Mouse (Mus musculus): ENCODE measurements around the gene Gpr146. TPM values are rescaled to one million over a fixed set of nuclear protein-coding genes. Genes with fewer than 3 reads are reported as not detected.

Gene Gpr146
- polyA plus RNA-seq, 1 experiment from 2014 or later, result 1.7 TPM

- peak overlapping the region; percentile 66 for H3K4me3 ChIP-seq (replicated peaks)
- no peaks in the 10 kb centered on the region for H3K27me3 ChIP-seq
- peak overlapping the region; percentile 92 for H3K9ac ChIP-seq (replicated peaks)
- H3K36me3 ChIP-seq, result no peaks in the 10 kb centered on the region
- H3K27ac ChIP-seq, result peak overlapping the region; percentile 92
- peak overlapping the region; percentile 79 for H3K4me2 ChIP-seq
- no peaks in the 10 kb centered on the region for H3K9me3 ChIP-seq
- 2% methylated on average over 39 of the region's 39 CpGs for WGBS
- H3K4me1 ChIP-seq (replicated peaks), result peaks cover 22% of the 10 kb centered on the region
- ATAC-seq (ENCODE audit: insufficient number of reproducible peaks, insufficient read depth, low FRiP score, low TSS enrichment, low read depth), result peak; percentile 94
Measured at GRCm38 (mm10) chr5:139371631-139372401, 5.7 kb upstream of the Gpr146 start.

DNA sequence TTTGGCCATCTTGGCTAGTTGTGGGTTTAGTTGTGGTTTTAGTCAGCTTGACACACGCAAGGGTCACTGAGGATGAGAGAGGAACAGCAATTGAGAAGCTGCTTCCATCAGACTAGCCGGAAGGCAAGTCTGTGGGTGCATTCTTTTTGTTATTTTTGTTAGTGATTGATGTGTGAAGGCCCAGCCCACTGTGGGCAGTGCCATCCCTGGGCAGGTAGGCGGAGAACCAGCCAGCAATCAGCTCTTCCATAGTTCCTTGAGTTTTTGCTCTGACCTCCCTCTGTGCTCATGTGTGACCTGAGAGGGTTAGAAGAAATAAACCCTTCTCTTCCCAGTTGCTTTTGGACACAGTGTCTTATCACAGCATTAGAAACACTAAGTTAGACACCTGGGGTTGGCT lies 4.4 kb upstream of the Gpr146 start:
- H3K9ac ChIP-seq (replicated peaks), result no peak overlapping the region
- WGBS, result 86% methylated on average over 3 of the region's 3 CpGs
- H3K4me2 ChIP-seq, result no peak overlapping the region
- no peaks in the 10 kb centered on the region for H3K27me3 ChIP-seq
- ATAC-seq (ENCODE audit: insufficient number of reproducible peaks, insufficient read depth, low FRiP score, low TSS enrichment, low read depth), result no peak
- H3K9me3 ChIP-seq, result no peaks in the 10 kb centered on the region
- H3K27ac ChIP-seq, result no peak overlapping the region
- H3K4me1 ChIP-seq (replicated peaks), result peaks cover 34% of the 10 kb centered on the region
- no peak overlapping the region for H3K4me3 ChIP-seq (replicated peaks)
- no peaks in the 10 kb centered on the region for H3K36me3 ChIP-seq

DNA sequence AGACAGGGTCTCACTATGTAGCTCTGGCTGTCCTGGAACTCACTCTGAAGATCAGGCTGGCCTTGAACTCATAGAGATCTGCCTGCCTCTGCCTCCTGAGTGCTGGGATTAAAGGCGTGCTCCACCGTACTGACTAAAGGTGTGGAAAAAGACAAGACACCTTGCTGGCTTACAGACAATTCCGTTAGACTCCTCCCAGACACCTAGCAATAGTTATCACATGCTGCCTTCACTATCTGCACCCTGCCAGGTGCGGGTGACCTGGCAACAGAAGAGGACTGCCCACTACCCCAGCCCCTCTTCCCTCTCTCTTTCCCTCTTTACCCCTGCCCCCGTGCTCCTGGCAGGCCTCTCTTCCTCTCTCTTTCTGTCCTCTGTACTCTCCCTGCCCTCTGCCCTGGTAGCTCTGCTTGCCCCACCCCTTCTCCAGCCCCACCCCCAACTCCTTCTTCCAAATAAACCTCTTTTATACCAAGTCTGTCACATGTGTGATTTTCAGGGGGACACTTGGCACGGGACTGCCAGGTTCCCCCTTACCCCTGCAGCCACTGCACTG lies 3.5 kb upstream of the Gpr146 start:
- H3K36me3 ChIP-seq, result no peaks in the 10 kb centered on the region
- no peaks in the 10 kb centered on the region for H3K9me3 ChIP-seq
- ATAC-seq (ENCODE audit: insufficient number of reproducible peaks, insufficient read depth, low FRiP score, low TSS enrichment, low read depth), result no peak
- 82% methylated on average over 6 of the region's 6 CpGs for WGBS
- no peak overlapping the region for H3K4me3 ChIP-seq (replicated peaks)
- H3K4me1 ChIP-seq (replicated peaks), result peaks cover 38% of the 10 kb centered on the region
- H3K4me2 ChIP-seq, result no peak overlapping the region
- no peak overlapping the region for H3K27ac ChIP-seq
- no peaks in the 10 kb centered on the region for H3K27me3 ChIP-seq
- H3K9ac ChIP-seq (replicated peaks), result no peak overlapping the region

GRCm38 (mm10) chr5:139374841-139375240 lies 2.7 kb upstream of the Gpr146 start:
- Histone ChIP-seq H3K27me3 (no peaks in the 10 kb centered on the region), H3K4me2 (no peak overlapping the region), H3K4me1 (replicated peaks) (peaks cover 46% of the 10 kb centered on the region), H3K9ac (replicated peaks) (no peak overlapping the region), H3K27ac (no peak overlapping the region), H3K9me3 (no peaks in the 10 kb centered on the region), H3K4me3 (replicated peaks) (no peak overlapping the region), H3K36me3 (no peaks in the 10 kb centered on the region)
- no peak for ATAC-seq (ENCODE audit: insufficient number of reproducible peaks, insufficient read depth, low FRiP score, low TSS enrichment, low read depth)
- WGBS, result 83% methylated on average over 2 of the region's 2 CpGs

DNA sequence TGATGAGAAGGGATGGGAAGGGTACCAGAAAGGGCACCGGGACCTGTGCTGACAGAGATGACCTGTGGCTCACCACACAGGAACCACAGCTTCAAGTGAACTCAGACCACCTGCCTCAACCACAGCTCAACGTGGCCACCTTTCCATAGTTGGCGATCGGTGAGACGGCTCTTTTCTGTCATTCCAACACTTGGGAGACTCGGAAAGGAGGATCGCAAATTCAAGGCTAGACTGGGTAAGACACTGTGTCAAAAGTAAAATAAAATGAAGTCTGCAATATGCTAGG lies 717 bp downstream of the Gpr146 start:
- ATAC-seq (ENCODE audit: insufficient number of reproducible peaks, insufficient read depth, low FRiP score, low TSS enrichment, low read depth), result no peak
- Histone ChIP-seq H3K9ac (replicated peaks) (no peak overlapping the region), H3K4me2 (no peak overlapping the region), H3K4me3 (replicated peaks) (no peak overlapping the region), H3K4me1 (replicated peaks) (peaks cover 40% of the 10 kb centered on the region), H3K9me3 (no peaks in the 10 kb centered on the region), H3K27ac (no peak overlapping the region; the same call in 1 of the 2 replicates), H3K27me3 (no peaks in the 10 kb centered on the region; the same call in 1 of the 2 replicates), H3K36me3 (no peaks in the 10 kb centered on the region)
- WGBS, result 89% methylated on average over 7 of the region's 7 CpGs

DNA sequence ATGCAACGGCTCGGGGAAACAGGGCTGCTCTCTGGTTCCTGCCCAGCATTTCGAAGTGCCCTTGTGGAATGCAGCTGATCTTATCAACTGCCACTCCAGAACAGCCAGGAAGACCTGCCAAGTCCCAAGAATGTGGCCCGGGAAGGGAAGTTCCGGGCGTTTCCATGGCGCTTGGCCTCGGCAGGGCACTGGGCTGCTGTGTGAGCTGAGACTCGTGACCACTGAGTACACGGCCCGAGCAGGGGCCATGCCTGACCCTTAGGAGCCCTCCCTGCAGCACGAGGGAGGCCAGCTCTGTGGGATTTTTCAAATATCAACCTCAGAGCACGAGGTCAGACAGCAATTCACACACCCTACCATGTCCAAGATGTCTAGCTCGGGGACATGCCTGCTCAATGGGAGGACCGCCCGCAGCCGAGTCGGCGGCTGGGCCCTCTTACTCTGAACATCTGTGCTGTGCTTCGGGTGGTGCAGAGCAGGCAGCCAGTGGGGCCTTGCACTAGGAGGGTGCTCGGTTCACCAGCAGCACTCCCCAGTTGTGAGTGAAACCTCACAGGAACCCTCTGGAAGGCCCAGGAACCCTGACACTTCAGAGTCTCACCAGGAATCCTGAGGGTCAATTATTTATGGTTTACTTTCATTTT lies 1.6 kb downstream of the Gpr146 start:
- 0 out of 2 replicates have a peak overlapping the region, but pooled peaks have one; percentile 19 for H3K4me2 ChIP-seq
- no peaks in the 10 kb centered on the region; the same call in 1 of the 2 replicates for H3K27me3 ChIP-seq
- no peak overlapping the region for H3K4me3 ChIP-seq (replicated peaks)
- H3K36me3 ChIP-seq, result no peaks in the 10 kb centered on the region
- 56% methylated on average over 21 of the region's 21 CpGs for WGBS
- H3K9me3 ChIP-seq, result no peaks in the 10 kb centered on the region
- peaks cover 40% of the 10 kb centered on the region for H3K4me1 ChIP-seq (replicated peaks)
- no peak for ATAC-seq (ENCODE audit: insufficient number of reproducible peaks, insufficient read depth, low FRiP score, low TSS enrichment, low read depth)
- H3K9ac ChIP-seq (replicated peaks), result no peak overlapping the region
- peak overlapping the region; percentile 50; the same call in 1 of the 2 replicates for H3K27ac ChIP-seq

DNA sequence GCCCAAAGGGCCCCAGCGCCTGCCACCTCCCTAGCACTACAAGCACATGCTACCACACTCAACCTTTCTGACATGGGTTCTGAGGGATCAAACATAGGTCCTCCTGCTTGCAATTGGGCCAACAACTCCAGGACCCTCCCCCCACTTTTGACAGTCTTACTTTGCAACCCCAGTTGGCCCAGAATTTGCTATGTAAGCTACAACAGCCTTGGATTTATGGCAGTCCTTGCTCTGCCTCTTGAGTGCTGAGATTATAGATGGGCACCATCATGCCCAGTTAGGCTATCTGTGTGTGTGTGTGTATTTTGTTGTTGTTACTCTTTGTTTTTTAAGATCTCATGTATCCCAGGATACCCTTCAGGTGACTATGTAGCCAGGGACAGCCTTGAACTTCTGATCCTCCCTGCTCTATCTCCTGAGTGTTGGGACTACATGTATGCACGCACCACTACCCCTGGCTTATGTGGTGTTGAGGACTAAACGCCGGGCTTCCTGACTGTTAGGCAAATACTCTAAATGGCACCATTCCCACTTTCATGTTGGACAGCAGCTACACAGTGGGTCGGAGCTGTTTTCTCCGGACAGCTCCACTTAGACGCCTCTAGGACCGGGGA lies 2.4 kb downstream of the Gpr146 start:
- Histone ChIP-seq H3K4me1 (replicated peaks) (peaks cover 46% of the 10 kb centered on the region), H3K4me2 (peak overlapping the region; percentile 92), H3K36me3 (no peaks in the 10 kb centered on the region), H3K9ac (replicated peaks) (no peak overlapping the region), H3K27me3 (no peaks in the 10 kb centered on the region; the same call in 1 of the 2 replicates), H3K4me3 (replicated peaks) (peak overlapping the region; percentile 68), H3K9me3 (no peaks in the 10 kb centered on the region), H3K27ac (peak overlapping the region; percentile 81; the same call in 1 of the 2 replicates)
- 28% methylated on average over 8 of the region's 8 CpGs for WGBS
- ATAC-seq (ENCODE audit: insufficient number of reproducible peaks, insufficient read depth, low FRiP score, low TSS enrichment, low read depth), result no peak; the same call in 1 of the 2 replicates

GRCm38 (mm10) chr5:139380385-139381248 lies 3.1 kb downstream of the Gpr146 start:
- no peaks in the 10 kb centered on the region; the same call in 1 of the 2 replicates for H3K27me3 ChIP-seq
- H3K4me2 ChIP-seq, result peak overlapping the region; percentile 92
- no peaks in the 10 kb centered on the region for H3K9me3 ChIP-seq
- peak overlapping the region; percentile 74 for H3K9ac ChIP-seq (replicated peaks)
- peak overlapping the region; percentile 68 for H3K4me3 ChIP-seq (replicated peaks)
- H3K36me3 ChIP-seq, result no peaks in the 10 kb centered on the region
- peak overlapping the region; percentile 81 for H3K27ac ChIP-seq
- WGBS, result 1% methylated on average over 72 of the region's 73 CpGs
- H3K4me1 ChIP-seq (replicated peaks), result peaks cover 48% of the 10 kb centered on the region
- ATAC-seq (ENCODE audit: insufficient number of reproducible peaks, insufficient read depth, low FRiP score, low TSS enrichment, low read depth), result peak; percentile 70

GRCm38 (mm10) chr5:139381586-139382513 lies 4.4 kb downstream of the Gpr146 start:
- Histone ChIP-seq H3K9ac (replicated peaks) (no peak overlapping the region), H3K4me3 (replicated peaks) (no peak overlapping the region), H3K27ac (0 out of 2 replicates have a peak overlapping the region, but pooled peaks have one; percentile 13), H3K36me3 (no peaks in the 10 kb centered on the region), H3K4me2 (peak overlapping the region; percentile 17), H3K9me3 (no peaks in the 10 kb centered on the region), H3K4me1 (replicated peaks) (peaks cover 52% of the 10 kb centered on the region), H3K27me3 (no peaks in the 10 kb centered on the region; the same call in 1 of the 2 replicates)
- 87% methylated on average over 18 of the region's 18 CpGs for WGBS
- ATAC-seq (ENCODE audit: insufficient number of reproducible peaks, insufficient read depth, low FRiP score, low TSS enrichment, low read depth), result no peak

- Histone ChIP-seq H3K9me3 (no peaks in the 10 kb centered on the region), H3K27me3 (no peaks in the 10 kb centered on the region; the same call in 1 of the 2 replicates), H3K4me1 (replicated peaks) (peaks cover 53% of the 10 kb centered on the region), H3K4me2 (no peak overlapping the region), H3K27ac (peak overlapping the region; percentile 19; the same call in 1 of the 2 replicates), H3K4me3 (replicated peaks) (no peak overlapping the region), H3K36me3 (no peaks in the 10 kb centered on the region), H3K9ac (replicated peaks) (no peak overlapping the region; the same call in 1 of the 2 replicates)
- WGBS, result 81% methylated on average over 8 of the region's 8 CpGs
- no peak for ATAC-seq (ENCODE audit: insufficient number of reproducible peaks, insufficient read depth, low FRiP score, low TSS enrichment, low read depth)
Measured at GRCm38 (mm10) chr5:139382760-139383159, 5.3 kb downstream of the Gpr146 start.
